Mouse (Mus musculus): ENCODE results near the gene Lrrc75a.

GRCm38 (mm10) chr11:62640378-62640777, 7.9 kb downstream of the Lrrc75a start:
- TF ChIP-seq CTCF (IDR thresholded peaks at IDR 0.05; ENCODE audit: extremely low read depth, insufficient read length, insufficient replicate concordance, low read depth, low read length) (no peak), POLR2A (IDR thresholded peaks at IDR 0.05; ENCODE audit: low read depth, low read length) (no peak)

Data from small intestine, adult 2 months (tissue).